8 mouse cellular contexts compared by ENCODE assay signal in the genomic region with DNA sequence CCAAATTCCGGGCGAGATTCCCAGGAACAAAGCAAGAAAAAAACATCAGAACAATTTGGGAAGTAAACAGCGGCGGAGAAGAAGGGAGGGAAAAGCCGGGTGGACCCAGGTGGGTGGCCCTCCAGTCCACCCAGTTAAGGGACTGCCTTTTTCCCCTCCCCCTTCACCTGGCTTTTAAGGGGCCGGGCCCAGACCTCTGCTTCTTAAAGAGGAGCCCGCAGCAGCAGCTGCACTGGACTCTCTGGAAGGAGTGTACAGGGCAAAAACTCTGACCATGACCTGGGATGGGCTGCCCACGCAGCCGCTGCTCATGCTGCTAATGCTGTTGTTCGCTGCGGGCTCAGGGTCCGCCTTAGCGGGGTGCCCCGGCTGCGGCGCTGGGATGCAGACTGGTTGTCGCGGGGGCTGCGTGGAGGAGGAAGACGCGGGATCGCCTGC. TPM values are rescaled to one million over a fixed set of nuclear protein-coding genes. Genes with fewer than 3 reads are reported as not detected.
DNase-seq lines count a peak whose midpoint lies in the region; ATAC-seq and TF ChIP-seq lines count a peak whose summit lies in the region.

A gene (plus strand): TSS at position 89 of the 438 bp plus-strand sequence.

- peak within 1 kb of the TSS; percentile 9; the same call in 1 of the 2 replicates for H3K4me3 ChIP-seq in heart, adult 2 months
- no peak within 1 kb of the TSS; the same call in 1 of the 2 replicates for H3K4me3 ChIP-seq in midbrain, embryonic 14.5 days (replicated peaks; ENCODE audit: low read depth, low read length)

- peak within 1 kb of the TSS; percentile 54 for H3K27ac ChIP-seq in heart, adult 2 months
- H3K27ac ChIP-seq in midbrain, embryonic 14.5 days (replicated peaks; ENCODE audit: low read depth, low read length), result no peak within 1 kb of the TSS

- H3K9me3 ChIP-seq in midbrain, embryonic 14.5 days (ENCODE audit: control insufficient read depth, low read length), result no peaks in the 10 kb centered on the region

- no peak for DNase-seq in frontal cortex, postnatal 14 days (ENCODE audit: low spot score in 2 of 2)
- DNase-seq in adrenal gland, postnatal 14 days, result no peak
- peak; percentile 42 to 51 for DNase-seq in heart, adult 2 months
- peak; percentile 14 to 31 for DNase-seq in left cerebral cortex, postnatal 25 days (ENCODE audit: low spot score in 2 of 2)
- DNase-seq in midbrain, embryonic 14.5 days, result no peak
- DNase-seq in thymus, postnatal 10 days (ENCODE audit: low spot score in 2 of 2), result no peak
- no peak for DNase-seq in cerebellum, adult 11 months

- intact Hi-C loops in heart, adult 2 months (cut with DNase I), result no loop called here
- intact Hi-C loops in left cerebral cortex, postnatal 25 days (cut with DNase I), result no loop called here

- no peak; the same call in 1 of the 2 replicates for TF ChIP-seq POLR2A in heart, adult 2 months (IDR thresholded peaks at IDR 0.05; ENCODE audit: insufficient read depth, low read depth, low read length)

- TF ChIP-seq CTCF in heart, adult 2 months (IDR thresholded peaks at IDR 0.05), result no peak

- ATAC-seq in frontal cortex, adult (ENCODE audit: low TSS enrichment), result peak; percentile 25; the same call in 1 of the 2 replicates
- ATAC-seq in midbrain, embryonic 14.5 days (ENCODE audit: low FRiP score, low TSS enrichment), result no peak

- no peaks in the 10 kb centered on the region for H3K36me3 ChIP-seq in heart, adult 2 months (ENCODE audit: control insufficient read depth, insufficient read depth, low read length)
- H3K36me3 ChIP-seq in midbrain, embryonic 14.5 days (ENCODE audit: control insufficient read depth, insufficient read depth, low read length), result no peaks in the 10 kb centered on the region

- H3K27me3 ChIP-seq in heart, adult 2 months (ENCODE audit: control insufficient read depth, insufficient read depth, low read length), result no peaks in the 10 kb centered on the region
- peaks cover 23% of the 10 kb centered on the region for H3K27me3 ChIP-seq in midbrain, embryonic 14.5 days (ENCODE audit: control insufficient read depth, insufficient read depth, low read length)

- WGBS in heart, adult 2 months, result 37% methylated on average over 22 of the region's 22 CpGs
- WGBS in midbrain, embryonic 14.5 days, result 4% methylated on average over 22 of the region's 22 CpGs

- no peak for TF ChIP-seq EP300 in heart, adult 2 months (IDR thresholded peaks at IDR 0.05; ENCODE audit: insufficient read depth, low read depth, low read length)

- peaks cover 4% of the 10 kb centered on the region; the same call in 1 of the 2 replicates for H3K4me1 ChIP-seq in heart, adult 2 months (ENCODE audit: control insufficient read depth, insufficient read depth, low read length)
- H3K4me1 ChIP-seq in midbrain, embryonic 14.5 days (ENCODE audit: control insufficient read depth, insufficient read depth, low read length), result 0 out of 2 replicates have a peak, but pooled peaks cover 3% of the 10 kb centered on the region

- H3K79me2 ChIP-seq in heart, adult 2 months (replicated peaks; ENCODE audit: control insufficient read depth, insufficient read depth, low read length), result no peaks in the 10 kb centered on the region

- peak within 1 kb of the TSS; percentile 38 for H3K9ac ChIP-seq in heart, adult 2 months (ENCODE audit: low read depth, low read length)
- no peak within 1 kb of the TSS for H3K9ac ChIP-seq in midbrain, embryonic 14.5 days (replicated peaks; ENCODE audit: low read length)

- peak within 1 kb of the TSS; percentile 19; the same call in 1 of the 2 replicates for H3K4me2 ChIP-seq in midbrain, embryonic 14.5 days (ENCODE audit: low read length)

RNA-seq across cellular contexts. Expression of the gene that starts here (rescaled TPM):
- total RNA-seq in adrenal gland, postnatal 14 days (2021), result 45.7 and 48.0 TPM in 2 replicates
- 10 to 100 TPM; 28.9 to 31.7 TPM for total RNA-seq in heart, adult 2 months (2021)
- polyA plus RNA-seq in heart, adult 2 months (2012; rRNA removed), result 47.6 and 56.1 TPM in 2 replicates
- total RNA-seq in left cerebral cortex, postnatal 25 days (2021), result 10 to 100 TPM; 36.5 to 43.1 TPM
- polyA plus RNA-seq in midbrain, embryonic 14.5 days (2014; fragmentation: Nextera tagmentation; extraction: Ambion mirVana), result 1.3 and 1.6 TPM in 2 replicates

Comparison
In these comparisons a context has a peak if more than half of its experiments do, and no peak if none do; other contexts are left out.
1. RNA of the gene that starts here (polyA plus RNA-seq): 47.6 to 56.1 TPM in heart, adult 2 months; 1.3 to 1.6 TPM in midbrain, embryonic 14.5 days; every median in the first group is over 10 times any median in the second.
2. DNase-seq: peak in heart, adult 2 months (2 of 2) and left cerebral cortex, postnatal 25 days (2 of 2); none in frontal cortex, postnatal 14 days (0 of 2), adrenal gland, postnatal 14 days (single experiment), midbrain, embryonic 14.5 days (single experiment), thymus, postnatal 10 days (0 of 2) and cerebellum, adult 11 months (single experiment).